Mouse (Mus musculus) lung, postnatal 0 days (tissue): ENCODE measurements at regions not wholly inside any gene's neighbourhood (a gene's known extent, or its start where the extent isn't known, plus 50 kb on each side); places are given as distances from the start of the nearest gene placed in this dataset.

Experiments
- CTCF ChIP-seq: IDR thresholded peaks from 2 replicates; pipeline ENCODE4 v1.5.1; 2016; ENCODE audit warnings: antibody characterized with exemption, mild to moderate bottlenecking
- EP300 ChIP-seq: IDR thresholded peaks from 2 replicates; pipeline ENCODE4 v1.6.1; 2016; ENCODE audit warnings: antibody characterized with exemption, mild to moderate bottlenecking, control low read depth

DNA sequence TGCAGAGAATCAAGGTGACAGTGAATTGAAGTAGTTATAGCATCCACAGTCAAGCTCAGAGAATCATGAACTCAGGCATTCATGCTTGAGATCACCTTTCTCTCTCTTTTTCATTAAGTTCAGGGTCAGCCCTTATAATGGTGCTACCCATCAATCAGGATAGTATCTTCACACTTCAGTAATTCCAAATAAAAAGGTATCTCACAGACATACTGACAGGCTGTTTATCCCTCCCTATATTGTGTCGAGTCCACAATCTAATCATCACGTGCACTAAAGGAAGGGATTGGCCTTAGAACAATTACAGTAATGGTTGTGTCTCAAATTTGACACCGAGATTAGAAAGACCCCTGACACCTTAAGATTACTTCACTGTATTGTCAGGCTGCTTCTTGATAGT lies 138.7 kb upstream of the Rspo3 start:
- TF ChIP-seq CTCF (no peak), EP300 (no peak)
